Mouse (Mus musculus) cerebellum, postnatal 14 days (tissue): ENCODE measurements at regions not wholly inside any gene's neighbourhood (a gene's known extent, or its start where the extent isn't known, plus 50 kb on each side); places are given as distances from the start of the nearest gene placed in this dataset.

Experiments
- DNase-seq, 2 experiments: peaks; one replicate each; pipeline ENCODE4 v3.0.0; 2021; ENCODE audit warnings: mixed read lengths in 2 of 2

DNA sequence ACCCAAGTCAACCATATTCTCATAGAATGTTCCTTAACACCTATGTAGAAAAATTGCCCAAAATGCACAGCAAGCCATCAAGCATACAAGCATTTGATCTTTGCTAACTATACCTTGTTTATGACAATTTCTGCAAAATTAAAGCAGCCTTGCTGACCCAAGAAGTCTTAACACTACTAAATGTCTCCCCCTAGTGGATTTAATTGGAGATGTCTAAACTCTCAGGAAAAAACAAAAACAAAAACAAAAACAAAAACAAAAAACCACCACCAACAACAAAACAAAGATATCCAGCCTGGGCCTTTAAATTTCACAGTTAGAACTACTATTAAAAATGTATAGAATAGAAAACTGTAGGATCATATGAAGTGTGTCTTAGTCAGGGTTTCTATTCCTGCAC lies 69.8 kb upstream of the Nudt7 start:
- peak in 1 of 2 experiments; percentile 9 for DNase-seq

DNA sequence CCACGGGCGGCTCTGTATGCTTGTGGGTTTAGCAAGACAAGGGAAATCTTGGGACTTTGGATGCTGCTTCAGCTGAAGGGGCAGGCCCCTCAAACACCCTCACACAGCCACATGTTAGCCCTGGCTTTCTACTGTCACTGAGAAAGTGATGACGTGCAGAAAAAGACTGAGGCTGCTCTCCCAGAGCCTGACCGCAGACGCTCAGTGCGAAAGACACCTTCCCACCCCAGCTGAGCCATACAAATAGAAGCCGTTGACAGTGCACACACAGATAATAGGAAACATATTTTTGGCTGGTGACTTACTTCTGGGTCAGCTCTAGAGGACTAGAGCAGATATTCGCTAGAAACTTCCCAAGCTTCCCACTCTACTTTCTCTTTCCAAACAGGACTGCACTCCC lies 61.0 kb upstream of the Nudt7 start:
- no peak for DNase-seq

DNA sequence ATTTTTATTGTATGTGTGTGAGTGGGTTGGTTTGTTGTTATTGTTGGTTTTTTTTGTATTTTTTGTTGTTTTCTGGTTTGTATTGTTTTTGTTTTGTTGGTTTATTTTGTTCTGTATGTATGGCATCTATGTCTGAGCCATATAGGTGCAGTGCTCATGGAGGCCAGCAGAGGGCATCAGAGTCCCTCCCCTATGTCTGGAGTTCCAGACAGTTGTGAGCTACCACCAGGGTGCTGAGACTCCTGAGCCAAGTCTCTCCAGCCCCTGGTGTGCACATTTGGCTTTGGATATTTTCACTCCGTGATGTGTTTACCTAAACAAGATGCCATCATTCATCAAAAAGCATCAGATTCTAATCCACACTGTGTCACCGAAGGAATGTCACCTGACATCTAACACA lies 59.2 kb upstream of the Nudt7 start:
- peak; percentile 51 to 65 for DNase-seq

DNA sequence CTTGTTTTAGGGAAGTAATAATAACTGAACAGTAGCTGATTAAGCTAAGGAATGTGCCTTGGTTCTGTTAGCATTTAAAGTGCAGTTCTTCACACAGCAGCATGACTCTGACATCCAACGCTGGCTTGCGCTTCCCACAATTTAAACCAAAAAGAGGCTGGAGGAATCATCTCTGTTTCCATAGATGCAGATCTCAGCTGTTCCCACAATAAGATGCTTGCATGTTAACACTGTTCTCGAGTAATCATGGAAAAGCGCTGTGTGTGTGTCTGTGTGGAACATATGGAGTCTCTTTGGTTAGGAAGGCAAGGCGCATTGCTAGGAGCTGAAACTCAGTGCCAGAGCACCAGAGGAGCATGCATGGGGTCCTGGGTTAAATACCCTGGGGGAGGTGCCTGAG lies 56.7 kb upstream of the Nudt7 start:
- DNase-seq, result no peak

DNA sequence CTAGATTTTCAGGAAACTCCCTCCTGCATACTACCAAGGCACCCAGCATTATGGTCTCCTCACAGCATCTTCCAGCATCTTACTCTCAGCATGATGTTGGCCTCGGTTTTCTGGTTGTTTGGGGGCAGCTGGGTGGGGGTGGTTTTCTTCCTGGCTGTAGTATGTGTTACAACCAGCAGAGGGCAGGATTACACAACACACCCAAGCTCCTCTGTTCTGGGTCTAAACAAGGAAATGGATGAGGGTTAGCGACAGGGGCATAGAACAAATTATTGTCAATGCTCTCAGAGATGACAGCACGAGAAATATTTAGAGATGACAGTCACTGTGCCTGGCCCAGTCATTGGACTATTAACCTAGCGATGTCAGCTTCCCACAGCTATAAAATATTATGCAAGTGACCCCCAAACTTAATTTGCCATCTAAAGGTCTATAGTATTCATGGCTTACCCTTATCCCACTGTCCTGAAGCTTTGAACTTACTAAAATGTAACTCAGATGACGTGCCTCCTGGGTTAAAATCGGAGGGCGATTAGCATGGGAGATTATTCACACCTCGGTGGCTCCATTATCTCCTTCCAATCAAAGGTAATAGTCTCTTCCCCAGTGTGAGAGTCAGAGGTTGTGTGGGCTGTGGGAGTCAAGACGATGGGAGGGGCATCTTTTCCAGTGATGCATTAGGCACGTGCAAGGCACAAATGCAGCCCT lies 52.2 kb upstream of the Nudt7 start:
- peak; percentile 79 to 85 for DNase-seq

DNA sequence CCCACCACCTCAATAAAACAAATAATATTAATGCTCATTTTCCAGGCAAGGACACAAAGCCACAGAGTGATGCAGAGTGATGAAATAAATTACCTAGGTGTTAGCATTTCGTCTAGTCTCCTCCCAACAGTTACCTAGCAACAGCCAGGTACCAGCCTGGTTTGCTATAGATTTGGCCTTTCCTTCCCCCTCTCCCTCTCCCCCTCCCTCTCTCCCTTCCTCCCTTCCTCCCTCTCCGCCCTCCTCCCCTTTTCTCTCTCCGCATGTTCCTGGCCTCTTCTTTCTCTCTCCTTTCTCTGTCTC lies 51.6 kb upstream of the Nudt7 start:
- DNase-seq, result no peak
